Mouse (Mus musculus): Measurements from ENCODE around the gene Zfand3. TPM values are rescaled to one million over a fixed set of nuclear protein-coding genes. Genes with fewer than 3 reads are reported as not detected.

Zfand3 gene
- polyA plus RNA-seq, 1 experiment: 138 TPM

DNA sequence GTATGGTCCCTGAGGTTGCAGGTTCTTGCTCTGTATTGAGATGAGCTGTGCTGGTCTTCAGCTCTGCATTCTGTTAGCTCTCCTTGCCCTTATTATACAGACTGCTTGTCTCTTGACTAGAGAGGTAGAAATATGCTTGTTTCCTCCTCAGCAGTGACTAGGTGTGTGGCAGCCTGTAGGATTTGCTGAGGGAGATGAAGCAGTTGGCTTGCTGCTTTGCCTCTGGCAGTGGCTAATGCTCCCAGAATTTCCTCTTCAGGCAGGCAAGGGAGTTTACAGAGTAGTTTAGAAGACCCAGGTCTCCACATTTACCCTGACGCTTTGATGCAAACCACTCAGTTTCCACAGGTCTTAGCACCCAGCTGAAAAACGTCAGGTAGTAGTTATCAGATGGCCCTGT lies 189.1 kb downstream of the Zfand3 start:
- H3ac ChIP-seq (ENCODE audit: control insufficient read depth, insufficient read length): no peak overlapping the region
- no peak overlapping the region for H3K4me3 ChIP-seq
- no peaks in the 10 kb centered on the region for H3K27me3 ChIP-seq (ENCODE audit: control insufficient read depth, insufficient read depth, insufficient read length)
- peaks cover 10% of the 10 kb centered on the region for H3K36me3 ChIP-seq (ENCODE audit: control insufficient read depth, insufficient read depth)
- H3K79me2 ChIP-seq (ENCODE audit: control insufficient read depth, insufficient read depth): peaks cover 36% of the 10 kb centered on the region
- no peak for TF ChIP-seq POLR2AphosphoS2 (IDR thresholded peaks at IDR 0.05; ENCODE audit: insufficient read length, low read depth)
- TF ChIP-seq USF1 (IDR thresholded peaks at IDR 0.05; ENCODE audit: low read depth): no peak
- TF ChIP-seq MAX (IDR thresholded peaks at IDR 0.05; ENCODE audit: low read depth): no peak
- no peak for TF ChIP-seq MYOG (IDR thresholded peaks at IDR 0.05; ENCODE audit: control insufficient read depth in 1 of 3, insufficient read depth in 1 of 3, insufficient read length in 2 of 3, low read depth in 2 of 3)
- TF ChIP-seq MYOD1 (IDR thresholded peaks at IDR 0.05; ENCODE audit: control insufficient read depth in 1 of 3, insufficient read length in 2 of 3, low read depth in 2 of 3): no peak
- no peak overlapping the region for H3K4me2 ChIP-seq (ENCODE audit: low read depth)

DNA sequence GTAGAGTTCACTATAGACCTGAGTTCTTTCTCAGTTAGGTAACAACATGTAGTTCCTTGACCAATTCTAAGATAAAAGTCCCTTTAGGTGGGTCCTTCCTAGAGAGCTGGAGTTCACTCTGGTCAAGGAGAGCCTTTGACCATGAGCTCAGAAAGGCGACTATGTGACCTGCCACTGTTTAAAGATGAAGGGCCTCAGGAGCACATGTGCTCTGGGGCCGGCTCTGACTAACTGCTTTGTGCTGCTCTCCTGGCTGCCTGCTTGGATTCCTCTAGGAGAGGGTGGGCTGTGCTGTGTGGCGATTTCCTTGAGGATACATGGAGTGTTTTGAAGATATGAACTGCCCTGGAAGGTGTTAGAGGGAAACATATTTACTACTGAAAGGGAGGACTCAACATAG lies 189.6 kb downstream of the Zfand3 start:
- H3ac ChIP-seq (ENCODE audit: control insufficient read depth, insufficient read length): no peak overlapping the region
- no peak overlapping the region for H3K4me2 ChIP-seq (ENCODE audit: low read depth)
- no peaks in the 10 kb centered on the region for H3K27me3 ChIP-seq (ENCODE audit: control insufficient read depth, insufficient read depth, insufficient read length)
- TF ChIP-seq SRF (IDR thresholded peaks at IDR 0.05; ENCODE audit: control insufficient read depth, insufficient read length, low read depth) (no peak), MAX (IDR thresholded peaks at IDR 0.05; ENCODE audit: low read depth) (no peak), USF1 (IDR thresholded peaks at IDR 0.05; ENCODE audit: low read depth) (no peak)
- H3K4me3 ChIP-seq: no peak overlapping the region
- H3K79me2 ChIP-seq (ENCODE audit: control insufficient read depth, insufficient read depth): peaks cover 40% of the 10 kb centered on the region
- peaks cover 10% of the 10 kb centered on the region for H3K36me3 ChIP-seq (ENCODE audit: control insufficient read depth, insufficient read depth)

DNA sequence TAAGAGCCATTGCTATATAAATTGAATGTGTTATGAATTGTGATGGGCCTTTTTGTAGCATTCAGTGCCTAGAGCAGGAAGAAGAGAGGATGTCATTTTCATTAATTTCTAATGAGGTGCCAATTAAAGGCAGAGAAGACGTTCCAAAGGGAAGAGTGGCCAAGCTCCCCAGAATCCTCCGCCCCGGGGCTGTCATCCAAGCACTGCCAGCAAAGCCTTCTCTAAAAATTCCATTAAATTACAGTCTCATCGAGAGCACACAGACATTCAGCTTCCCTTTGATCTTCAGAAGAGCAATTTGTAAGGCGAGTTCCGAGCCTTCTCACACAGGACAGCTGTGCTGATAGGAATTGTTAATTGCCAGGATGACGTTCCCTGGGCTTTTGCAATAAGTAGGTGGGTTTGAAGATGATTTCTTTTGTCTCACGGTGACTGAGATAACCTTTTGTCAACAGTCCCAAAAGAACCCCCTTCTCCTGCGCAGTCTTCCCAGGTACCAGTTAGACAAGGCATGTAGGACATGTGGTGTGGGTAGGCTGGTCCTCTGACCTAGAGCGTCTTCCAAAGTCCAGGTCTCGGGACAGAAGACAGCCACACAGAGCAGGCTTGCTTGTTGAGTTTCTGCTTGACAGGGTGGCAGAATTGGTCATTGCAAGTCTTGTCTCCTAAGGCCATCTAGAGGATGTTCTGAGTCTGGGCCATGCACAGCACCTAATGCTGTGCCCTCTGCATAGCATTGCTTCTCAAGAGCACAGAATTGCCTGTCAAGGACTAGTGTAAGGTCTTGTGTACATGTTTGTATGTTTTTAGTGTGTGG lies 190.3 kb downstream of the Zfand3 start:
- TF ChIP-seq SRF (IDR thresholded peaks at IDR 0.05; ENCODE audit: control insufficient read depth, insufficient read length, low read depth): no peak
- TF ChIP-seq POLR2A (IDR thresholded peaks at IDR 0.05; ENCODE audit: insufficient read length, low read depth): no peak
- no peak for TF ChIP-seq POLR2AphosphoS2 (IDR thresholded peaks at IDR 0.05; ENCODE audit: insufficient read length, low read depth)
- TF ChIP-seq REST (IDR thresholded peaks at IDR 0.05; ENCODE audit: insufficient read depth, insufficient read length): no peak
- TF ChIP-seq MYOD1 (IDR thresholded peaks at IDR 0.05; ENCODE audit: control insufficient read depth in 1 of 3, insufficient read length in 2 of 3, low read depth in 2 of 3): no peak
- TF ChIP-seq MAX (IDR thresholded peaks at IDR 0.05; ENCODE audit: low read depth): no peak
- no peak for TF ChIP-seq E2F4 (IDR thresholded peaks at IDR 0.05; ENCODE audit: insufficient read depth)
- TF ChIP-seq TCF3 (IDR thresholded peaks at IDR 0.05; ENCODE audit: insufficient read length, low read depth): no peak
- no peak for TF ChIP-seq TCF12 (IDR thresholded peaks at IDR 0.05; ENCODE audit: insufficient read depth, poor library complexity, severe bottlenecking)
- TF ChIP-seq CEBPB (IDR thresholded peaks at IDR 0.05; ENCODE audit: insufficient read depth, poor library complexity, severe bottlenecking): no peak
- no peak for TF ChIP-seq MYOG (IDR thresholded peaks at IDR 0.05; ENCODE audit: control insufficient read depth in 1 of 3, insufficient read depth in 1 of 3, insufficient read length in 2 of 3, low read depth in 2 of 3)
- no peak for TF ChIP-seq USF1 (IDR thresholded peaks at IDR 0.05; ENCODE audit: low read depth)
- Histone ChIP-seq H3K36me3 (ENCODE audit: control insufficient read depth, insufficient read depth) (peaks cover 10% of the 10 kb centered on the region), H3K4me3 (no peak overlapping the region), H3K79me2 (ENCODE audit: control insufficient read depth, insufficient read depth) (peaks cover 35% of the 10 kb centered on the region), H3K27me3 (ENCODE audit: control insufficient read depth, insufficient read depth, insufficient read length) (no peaks in the 10 kb centered on the region), H3ac (ENCODE audit: control insufficient read depth, insufficient read length) (no peak overlapping the region), H3K4me2 (ENCODE audit: low read depth) (no peak overlapping the region)

DNA sequence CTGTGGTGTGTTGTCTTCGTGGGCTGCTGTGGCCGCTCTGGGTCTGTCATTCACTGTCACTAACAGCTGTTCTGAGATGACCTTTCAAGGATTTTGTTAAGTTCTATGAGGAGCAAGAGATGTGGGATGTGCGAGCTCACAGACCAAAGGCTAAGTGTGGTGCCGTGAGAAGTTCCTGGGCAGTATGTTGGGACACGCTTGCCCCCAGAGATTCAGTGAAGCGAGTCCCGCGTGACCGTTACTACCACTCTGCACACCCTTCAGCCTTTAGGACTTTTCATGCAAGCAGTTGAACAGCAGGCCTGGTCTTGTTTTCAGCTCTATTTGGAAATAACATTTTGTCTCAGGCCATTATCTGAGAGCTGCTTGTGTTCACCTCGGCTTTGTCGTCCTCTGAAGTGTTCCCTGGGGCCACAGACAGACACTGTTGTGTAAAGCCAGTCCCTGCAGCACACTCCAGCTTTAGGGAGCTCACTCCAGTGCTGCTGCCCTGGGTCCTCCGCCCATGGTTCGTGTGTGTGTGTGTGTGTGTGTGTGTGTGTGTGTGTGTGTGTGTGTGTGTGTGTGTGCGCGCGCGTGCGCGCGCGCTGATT lies 191.2 kb downstream of the Zfand3 start:
- Histone ChIP-seq H3K36me3 (ENCODE audit: control insufficient read depth, insufficient read depth) (peaks cover 10% of the 10 kb centered on the region), H3K27me3 (ENCODE audit: control insufficient read depth, insufficient read depth, insufficient read length) (no peaks in the 10 kb centered on the region), H3K4me3 (no peak overlapping the region), H3ac (ENCODE audit: control insufficient read depth, insufficient read length) (no peak overlapping the region), H3K4me2 (ENCODE audit: low read depth) (no peak overlapping the region), H3K79me2 (ENCODE audit: control insufficient read depth, insufficient read depth) (peaks cover 33% of the 10 kb centered on the region)
- TF ChIP-seq MYOG (IDR thresholded peaks at IDR 0.05; ENCODE audit: control insufficient read depth in 1 of 3, insufficient read depth in 1 of 3, insufficient read length in 2 of 3, low read depth in 2 of 3) (no peak), MAX (IDR thresholded peaks at IDR 0.05; ENCODE audit: low read depth) (no peak), USF1 (IDR thresholded peaks at IDR 0.05; ENCODE audit: low read depth) (no peak), MYOD1 (IDR thresholded peaks at IDR 0.05; ENCODE audit: control insufficient read depth in 1 of 3, insufficient read length in 2 of 3, low read depth in 2 of 3) (peak in 1 of 3 experiments; percentile 33), SRF (IDR thresholded peaks at IDR 0.05; ENCODE audit: control insufficient read depth, insufficient read length, low read depth) (no peak), CEBPB (IDR thresholded peaks at IDR 0.05; ENCODE audit: insufficient read depth, poor library complexity, severe bottlenecking) (no peak), E2F4 (IDR thresholded peaks at IDR 0.05; ENCODE audit: insufficient read depth) (no peak), TCF12 (IDR thresholded peaks at IDR 0.05; ENCODE audit: insufficient read depth, poor library complexity, severe bottlenecking) (no peak)
